In the genomic region with DNA sequence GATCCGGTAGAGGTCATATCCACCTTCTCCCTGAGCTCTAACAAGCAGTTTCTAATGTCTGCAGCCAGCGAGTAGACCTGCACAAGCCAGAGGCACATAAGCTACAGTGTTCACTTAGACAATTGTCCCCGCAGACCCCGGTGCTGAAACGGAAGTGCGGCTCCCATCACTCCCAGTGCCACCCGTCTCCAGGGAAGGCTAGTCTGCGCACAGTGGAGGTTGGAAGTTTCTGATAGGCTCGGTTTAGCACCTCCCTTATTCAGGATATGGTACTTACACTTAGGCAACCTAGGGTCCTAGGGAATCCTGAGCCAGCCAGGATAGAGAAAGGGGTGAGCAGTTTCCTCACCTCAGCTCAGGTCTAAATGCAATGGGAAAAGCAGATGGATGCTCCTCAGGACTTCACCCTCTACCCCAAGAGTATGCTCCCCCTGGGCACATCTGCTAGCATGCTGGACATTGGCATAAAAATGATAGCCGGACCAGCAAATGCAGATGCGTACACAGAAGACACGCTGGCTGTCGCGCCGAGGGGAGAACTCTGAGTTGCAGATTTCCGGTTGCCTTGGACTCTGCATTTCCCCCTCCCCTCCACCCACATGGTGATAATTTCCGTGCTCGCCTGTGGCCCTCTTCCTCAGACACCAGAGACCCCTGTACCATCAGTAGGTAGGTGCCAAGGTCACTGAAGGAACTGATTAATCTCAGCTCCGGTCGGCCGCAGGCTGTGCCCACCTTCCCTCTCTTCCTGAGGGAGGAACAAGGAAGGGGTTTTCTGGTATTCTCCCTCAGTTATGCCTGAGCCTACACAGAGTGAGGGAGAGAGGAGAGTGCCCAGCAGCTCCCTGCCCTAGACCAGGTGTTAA, we compare ENCODE assay signal across 11 mouse cellular contexts. TPM values are rescaled to one million over a fixed set of nuclear protein-coding genes. Genes with fewer than 3 reads are reported as not detected.
DNase-seq lines count a peak whose midpoint lies in the region; ATAC-seq lines count a peak whose summit lies in the region.
"Had no signal": no experiment of that assay in that cellular context is flagged by ENCODE, and none has a peak within 500 bp of the region (broad histone marks: within the 10 kb centered on the region; RNA-seq: fewer than 3 reads in every experiment).

No protein-coding gene starts in this region.

- no peak for DNase-seq in heart, embryonic 10.5 days (ENCODE audit: low spot score)
- no peak for DNase-seq in heart, postnatal 14 days
- no peak for DNase-seq in intestine, embryonic 14.5 days (ENCODE audit: low spot score)
- DNase-seq in natural killer cell, adult 2 months (ENCODE audit: low spot score in 2 of 2): no peak
- no peak for DNase-seq in Muller cell, postnatal 12 days (ENCODE audit: inconsistent ontology term)
- DNase-seq: gastrocnemius, postnatal 10 days; lung, adult 18-20 months had no signal

- 31% methylated on average over 21 of the region's 21 CpGs for WGBS in heart, embryonic 10.5 days
- 55% methylated on average over 21 of the region's 21 CpGs for WGBS in midbrain, embryonic 12.5 days
- WGBS in midbrain, embryonic 16.5 days: 59% methylated on average over 21 of the region's 21 CpGs
- WGBS in intestine, embryonic 14.5 days: 42% methylated on average over 21 of the region's 21 CpGs
- WGBS in stomach, embryonic 14.5 days: 53% methylated on average over 21 of the region's 21 CpGs

- H3K9me3 ChIP-seq in heart, embryonic 10.5 days: no peaks in the 10 kb centered on the region
- H3K9me3 ChIP-seq in midbrain, embryonic 12.5 days: no peaks in the 10 kb centered on the region
- H3K9me3 ChIP-seq in midbrain, embryonic 16.5 days (replicated peaks; ENCODE audit: control insufficient read depth, low read length, poor library complexity, severe bottlenecking): no peaks in the 10 kb centered on the region
- no peaks in the 10 kb centered on the region for H3K9me3 ChIP-seq in intestine, embryonic 14.5 days (ENCODE audit: control insufficient read depth, low read length)
- H3K9me3 ChIP-seq in stomach, embryonic 14.5 days (ENCODE audit: control insufficient read depth, low read depth, low read length): no peaks in the 10 kb centered on the region
- H3K9me3 ChIP-seq: G1E had no signal

- intact Hi-C loops in heart, postnatal 14 days (cut with DNase I): no loop called here

- peaks cover 27% of the 10 kb centered on the region; the same call in 1 of the 2 replicates for H3K36me3 ChIP-seq in heart, embryonic 10.5 days
- peaks cover 3% of the 10 kb centered on the region; the same call in 1 of the 2 replicates for H3K36me3 ChIP-seq in midbrain, embryonic 12.5 days
- no peaks in the 10 kb centered on the region for H3K36me3 ChIP-seq in midbrain, embryonic 16.5 days (ENCODE audit: control insufficient read depth, insufficient read depth, low read length)
- peaks cover 13% of the 10 kb centered on the region; the same call in 1 of the 2 replicates for H3K36me3 ChIP-seq in intestine, embryonic 14.5 days (ENCODE audit: control insufficient read depth, insufficient read depth, low read length)
- H3K36me3 ChIP-seq in stomach, embryonic 14.5 days (ENCODE audit: control insufficient read depth, insufficient read depth, low read length): peaks cover 6% of the 10 kb centered on the region; the same call in 1 of the 2 replicates

- peak overlapping the region; percentile 12; the same call in 1 of the 2 replicates for H3K4me3 ChIP-seq in heart, embryonic 10.5 days
- no peak overlapping the region for H3K4me3 ChIP-seq in midbrain, embryonic 12.5 days
- H3K4me3 ChIP-seq in midbrain, embryonic 16.5 days (ENCODE audit: low read depth, low read length): no peak overlapping the region
- H3K4me3 ChIP-seq in intestine, embryonic 14.5 days (ENCODE audit: low read depth, low read length): no peak overlapping the region
- H3K4me3 ChIP-seq in stomach, embryonic 14.5 days (ENCODE audit: low read depth, low read length): no peak overlapping the region

- no peak; the same call in 1 of the 2 replicates for ATAC-seq in midbrain, embryonic 12.5 days (ENCODE audit: low FRiP score, low read depth)
- ATAC-seq in midbrain, embryonic 16.5 days: no peak
- no peak for ATAC-seq in intestine, embryonic 14.5 days (replicated peaks; ENCODE audit: low FRiP score, low TSS enrichment, low read depth)
- ATAC-seq in stomach, embryonic 14.5 days (ENCODE audit: insufficient number of reproducible peaks, insufficient read depth, low FRiP score, low read depth): no peak

- H3K27me3 ChIP-seq in heart, embryonic 10.5 days (ENCODE audit: insufficient read depth, poor library complexity, severe bottlenecking): no peaks in the 10 kb centered on the region
- H3K27me3 ChIP-seq in midbrain, embryonic 12.5 days: no peaks in the 10 kb centered on the region
- H3K27me3 ChIP-seq in midbrain, embryonic 16.5 days (ENCODE audit: control insufficient read depth, insufficient read depth, low read depth, low read length): no peaks in the 10 kb centered on the region
- no peaks in the 10 kb centered on the region for H3K27me3 ChIP-seq in intestine, embryonic 14.5 days (replicated peaks; ENCODE audit: control insufficient read depth, insufficient read depth, low read length)
- no peaks in the 10 kb centered on the region for H3K27me3 ChIP-seq in stomach, embryonic 14.5 days (ENCODE audit: control insufficient read depth, insufficient read depth, low read length)

- peak overlapping the region; percentile 84 for H3K27ac ChIP-seq in heart, embryonic 10.5 days
- H3K27ac ChIP-seq in midbrain, embryonic 12.5 days (replicated peaks): 0 out of 2 replicates have a peak overlapping the region, but pooled peaks have one; percentile 30
- no peak overlapping the region for H3K27ac ChIP-seq in midbrain, embryonic 16.5 days (ENCODE audit: low read length)
- H3K27ac ChIP-seq in intestine, embryonic 14.5 days (ENCODE audit: low read depth): peak overlapping the region; percentile 38
- H3K27ac ChIP-seq in stomach, embryonic 14.5 days (ENCODE audit: low read length): 0 out of 2 replicates have a peak overlapping the region, but pooled peaks have one; percentile 28

- H3K4me2 ChIP-seq in midbrain, embryonic 12.5 days (replicated peaks): no peak overlapping the region
- H3K4me2 ChIP-seq in midbrain, embryonic 16.5 days (ENCODE audit: low read length): no peak overlapping the region
- H3K4me2 ChIP-seq in intestine, embryonic 14.5 days (ENCODE audit: low read length): no peak overlapping the region
- H3K4me2 ChIP-seq in stomach, embryonic 14.5 days (replicated peaks; ENCODE audit: low read depth, low read length): no peak overlapping the region

- H3K4me1 ChIP-seq in heart, embryonic 10.5 days: peaks cover 87% of the 10 kb centered on the region
- H3K4me1 ChIP-seq in midbrain, embryonic 12.5 days: peaks cover 26% of the 10 kb centered on the region
- peaks cover 10% of the 10 kb centered on the region for H3K4me1 ChIP-seq in midbrain, embryonic 16.5 days (ENCODE audit: control insufficient read depth, insufficient read depth, low read length)
- H3K4me1 ChIP-seq in intestine, embryonic 14.5 days (replicated peaks; ENCODE audit: control insufficient read depth, insufficient read depth, low read length): peaks cover 53% of the 10 kb centered on the region
- H3K4me1 ChIP-seq in stomach, embryonic 14.5 days (ENCODE audit: control insufficient read depth, insufficient read depth, low read length): peaks cover 27% of the 10 kb centered on the region

- H3K9ac ChIP-seq in midbrain, embryonic 12.5 days (replicated peaks): no peak overlapping the region
- H3K9ac ChIP-seq in midbrain, embryonic 16.5 days (ENCODE audit: low read depth, low read length): no peak overlapping the region
- no peak overlapping the region for H3K9ac ChIP-seq in intestine, embryonic 14.5 days (ENCODE audit: low read length)
- no peak overlapping the region for H3K9ac ChIP-seq in stomach, embryonic 14.5 days (replicated peaks; ENCODE audit: low read depth, low read length)

RNA-seq across cellular contexts. Expression of a gene that starts 11.9 kb away (rescaled TPM):
- 71.5 and 91.4 TPM in 2 replicates for polyA plus RNA-seq in heart, embryonic 10.5 days (2016; fragmentation: Nextera tagmentation; extraction: Ambion mirVana)
- 100 to 1,000 TPM; 237 to 252 TPM for total RNA-seq in heart, postnatal 14 days (2021)
- polyA plus RNA-seq in midbrain, embryonic 12.5 days (2016; fragmentation: Nextera tagmentation; extraction: Ambion mirVana): 30.6 and 39.8 TPM in 2 replicates
- polyA plus RNA-seq in midbrain, embryonic 16.5 days (2015; fragmentation: Nextera tagmentation; extraction: Ambion mirVana): 21.8 and 23.6 TPM in 2 replicates
- 111 and 118 TPM in 2 replicates for polyA plus RNA-seq in intestine, embryonic 14.5 days (2014; fragmentation: Nextera tagmentation; extraction: Ambion mirVana)
- 119 and 134 TPM in 2 replicates for polyA plus RNA-seq in stomach, embryonic 14.5 days (2014; fragmentation: Nextera tagmentation; extraction: Ambion mirVana)
